8 mouse cellular contexts compared by ENCODE assay signal in the genomic region with DNA sequence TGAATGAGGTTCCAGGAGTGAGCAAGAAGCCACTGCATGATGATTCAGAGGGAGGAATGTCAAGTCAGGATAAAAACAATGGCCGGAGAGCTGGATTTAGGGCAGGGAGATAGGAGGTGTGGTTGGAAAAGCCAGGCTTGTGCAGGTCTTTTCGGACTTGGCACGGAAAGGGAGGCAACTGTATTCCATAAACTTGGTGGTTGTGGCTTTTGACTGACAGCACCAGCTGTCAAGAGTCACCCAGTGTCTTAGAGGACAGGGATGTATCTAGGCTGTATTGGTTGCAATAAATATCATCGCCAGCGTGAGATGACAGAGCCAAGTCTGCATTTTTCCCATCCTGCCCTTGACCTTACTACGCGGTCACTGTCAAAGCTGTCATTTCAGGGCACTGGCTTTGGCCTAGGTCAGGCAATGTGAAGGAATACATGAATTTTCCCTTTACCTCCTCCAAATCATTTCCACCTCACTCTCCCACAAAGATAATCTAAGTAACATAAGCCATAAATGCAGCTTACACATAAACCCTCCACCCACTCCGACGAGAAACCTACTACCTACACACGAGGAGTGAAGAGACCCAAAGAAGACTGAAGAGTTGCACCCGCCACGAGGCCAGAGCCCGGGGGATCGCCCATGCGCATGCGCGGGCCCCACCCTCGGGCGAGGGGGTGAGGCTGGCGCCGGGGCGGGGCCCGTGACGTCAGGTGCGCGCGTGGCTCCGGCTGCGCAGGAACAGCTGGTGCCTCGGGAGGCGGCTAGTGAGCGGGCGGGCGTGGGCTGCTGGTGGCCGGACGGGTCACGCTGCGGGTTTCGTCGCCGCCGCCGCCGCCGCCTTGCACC. TPM values are rescaled to one million over a fixed set of nuclear protein-coding genes. Genes with fewer than 3 reads are reported as not detected.
DNase-seq lines count a peak whose midpoint lies in the region; ATAC-seq lines count a peak whose summit lies in the region.

No protein-coding gene starts in this region.

- H3K27me3 ChIP-seq in intestine, embryonic 14.5 days (replicated peaks; ENCODE audit: control insufficient read depth, insufficient read depth, low read length) = no peaks in the 10 kb centered on the region

- peak overlapping the region; percentile 96 for H3K4me2 ChIP-seq in intestine, embryonic 14.5 days (ENCODE audit: low read length)

- no peaks in the 10 kb centered on the region for H3K36me3 ChIP-seq in intestine, embryonic 14.5 days (ENCODE audit: control insufficient read depth, insufficient read depth, low read length)

- H3K9ac ChIP-seq in intestine, embryonic 14.5 days (ENCODE audit: low read length) = peak overlapping the region; percentile 66

- intact Hi-C loops in gastrocnemius, postnatal 14 days (cut with DNase I; ENCODE audit: low total_unique reads) = no loop called here
- intact Hi-C loops in left cerebral cortex, postnatal 10 days (cut with DNase I) = no loop called here

- WGBS in intestine, embryonic 14.5 days = 8% methylated on average over 44 of the region's 45 CpGs

- H3K4me3 ChIP-seq in intestine, embryonic 14.5 days (ENCODE audit: low read depth, low read length) = peak overlapping the region; percentile 56

- 0 out of 2 replicates have a peak, but pooled peaks cover 4% of the 10 kb centered on the region for H3K9me3 ChIP-seq in intestine, embryonic 14.5 days (ENCODE audit: control insufficient read depth, low read length)

- DNase-seq in adrenal gland, adult 18-20 months (ENCODE audit: low spot score in 2 of 2) = peak; percentile 98
- peak; percentile 92 for DNase-seq in embryo, embryonic 10.5 days (ENCODE audit: low spot score)
- peak; percentile 97 for DNase-seq in gastrocnemius, postnatal 14 days
- DNase-seq in intestine, embryonic 14.5 days (ENCODE audit: low spot score) = peak; percentile 94
- peak; percentile 88 to 95 for DNase-seq in left cerebral cortex, postnatal 10 days (ENCODE audit: extremely low spot score in 1 of 2, low spot score in 2 of 2)
- peak; percentile 94 to 95 for DNase-seq in right cerebral cortex, postnatal 10 days (ENCODE audit: low spot score in 2 of 2)
- DNase-seq in urinary bladder, postnatal 14 days (ENCODE audit: low spot score) = peak; percentile 94

- H3K27ac ChIP-seq in intestine, embryonic 14.5 days (ENCODE audit: low read depth) = peak overlapping the region; percentile 64; the same call in 1 of the 2 replicates

- ATAC-seq in intestine, embryonic 14.5 days (replicated peaks; ENCODE audit: low FRiP score, low TSS enrichment, low read depth) = peak; percentile 89
- ATAC-seq in megakaryocyte progenitor cell, adult 5-6 weeks (replicated peaks; ENCODE audit: poor library complexity) = peak; percentile 79

- H3K4me1 ChIP-seq in intestine, embryonic 14.5 days (replicated peaks; ENCODE audit: control insufficient read depth, insufficient read depth, low read length) = peaks cover 25% of the 10 kb centered on the region

RNA-seq across cellular contexts. Expression of a gene that starts 7.6 kb away (rescaled TPM):
- total RNA-seq in adrenal gland, adult 18-20 months (2021) = 10 to 100 TPM; 22.2 to 68.8 TPM
- 10 to 100 TPM; 11.9 TPM for total RNA-seq in gastrocnemius, postnatal 14 days (2021)
- 8.9 and 10.0 TPM in 2 replicates for polyA plus RNA-seq in intestine, embryonic 14.5 days (2014; fragmentation: Nextera tagmentation; extraction: Ambion mirVana)
- 10 to 100 TPM; 19.5 to 23.2 TPM for total RNA-seq in left cerebral cortex, postnatal 10 days (2021)
- total RNA-seq in megakaryocyte progenitor cell, adult 5-6 weeks (2015) = 0.42 and 1.4 TPM in 2 replicates
- total RNA-seq in megakaryocyte progenitor cell, adult 5-6 weeks (2017) = 1.4 and 1.6 TPM in 2 replicates

RNA-seq across cellular contexts. Expression of a gene that starts 29.0 kb away (rescaled TPM):
- total RNA-seq in adrenal gland, adult 18-20 months (2021) = not detected
- not detected for total RNA-seq in gastrocnemius, postnatal 14 days (2021)
- 0.54 and 1.5 TPM in 2 replicates for polyA plus RNA-seq in intestine, embryonic 14.5 days (2014; fragmentation: Nextera tagmentation; extraction: Ambion mirVana)
- total RNA-seq in left cerebral cortex, postnatal 10 days (2021) = not detected
- total RNA-seq in megakaryocyte progenitor cell, adult 5-6 weeks (2015) = not detected in 2 replicates
- not detected in 2 replicates for total RNA-seq in megakaryocyte progenitor cell, adult 5-6 weeks (2017)

RNA-seq across cellular contexts. Expression of a gene that starts 56.7 kb away (rescaled TPM):
- 1 to 10 TPM in 1 of 2 experiments, under 1 TPM in 1; 0.66 to 1.2 TPM for total RNA-seq in adrenal gland, adult 18-20 months (2021)
- under 1 TPM; 0.27 to 0.51 TPM for total RNA-seq in gastrocnemius, postnatal 14 days (2021)
- polyA plus RNA-seq in intestine, embryonic 14.5 days (2014; fragmentation: Nextera tagmentation; extraction: Ambion mirVana) = 1.5 and 1.9 TPM in 2 replicates
- total RNA-seq in left cerebral cortex, postnatal 10 days (2021) = 10 to 100 TPM; 56.0 to 56.7 TPM
- total RNA-seq in megakaryocyte progenitor cell, adult 5-6 weeks (2015) = 0.42 and 1.0 TPM in 2 replicates
- 0.54 and 1.1 TPM in 2 replicates for total RNA-seq in megakaryocyte progenitor cell, adult 5-6 weeks (2017)

Comparison
In these comparisons a context has a peak if more than half of its experiments do, and no peak if none do; other contexts are left out.
1. Peak in every context shown above with its lines: DNase-seq, ATAC-seq, H3K4me3 ChIP-seq and H3K27ac ChIP-seq.
2. RNA of a gene that starts 7.6 kb away (total RNA-seq): 22.2 to 68.8 TPM in adrenal gland, adult 18-20 months, 19.5 to 23.2 TPM in left cerebral cortex, postnatal 10 days and 11.9 TPM in gastrocnemius, postnatal 14 days; 0.42 to 1.6 TPM in megakaryocyte progenitor cell, adult 5-6 weeks; every median in the first group is over 4 times any median in the second.
3. RNA of a gene that starts 56.7 kb away (total RNA-seq): 56.0 to 56.7 TPM in left cerebral cortex, postnatal 10 days; 0.66 to 1.2 TPM in adrenal gland, adult 18-20 months, 0.42 to 1.1 TPM in megakaryocyte progenitor cell, adult 5-6 weeks and 0.27 to 0.51 TPM in gastrocnemius, postnatal 14 days; every median in the first group is over 10 times any median in the second.